8 mouse cellular contexts compared by ENCODE assay signal in genomic region chr13:42051961-42052695, GRCm38 (mm10). TPM values are rescaled to one million over a fixed set of nuclear protein-coding genes. Genes with fewer than 3 reads are reported as not detected.
A peak's percentile ranks its signal among the peaks of the same experiment; 100 is the strongest.
DNase-seq lines count a peak whose midpoint lies in the region; ATAC-seq and TF ChIP-seq lines count a peak whose summit lies in the region.

Hivep1 (plus strand) TSS chr13:42052021.

- 0 out of 2 replicates have a peak, but pooled peaks cover 6% of the 10 kb centered on the region for H3K36me3 ChIP-seq in forebrain, postnatal 0 days (ENCODE audit: insufficient read depth)

- no peaks in the 10 kb centered on the region for H3K27me3 ChIP-seq in forebrain, postnatal 0 days (ENCODE audit: insufficient read depth, low read length)

- H3K27ac ChIP-seq in forebrain, postnatal 0 days (ENCODE audit: low read depth, low read length): peak within 1 kb of the TSS; percentile 93
- peak within 1 kb of the TSS; percentile 92 for H3K27ac ChIP-seq in left cerebral cortex, adult 2 months

- no peaks in the 10 kb centered on the region for H3K9me3 ChIP-seq in forebrain, postnatal 0 days (ENCODE audit: low read length)

- intact Hi-C loops in left cerebral cortex, adult 2 months (cut with DNase I): loop anchor here (1.0 to 10.0 kb wide), 9 partner anchors 51 to 407 kb away; partner anchors contain the start of gene Edn1

- H3K4me3 ChIP-seq in forebrain, postnatal 0 days (ENCODE audit: low read depth, low read length): peak within 1 kb of the TSS; percentile 90
- H3K4me3 ChIP-seq in left cerebral cortex, adult 2 months: peak within 1 kb of the TSS; percentile 92

- TF ChIP-seq CTCF in forebrain, postnatal 0 days (IDR thresholded peaks at IDR 0.05; ENCODE audit: low read depth): no peak; the same call in 1 of the 2 replicates
- peak; percentile 21 for TF ChIP-seq CTCF in left cerebral cortex, adult 2 months (IDR thresholded peaks at IDR 0.05)

- peak within 1 kb of the TSS; percentile 82 for H3K4me2 ChIP-seq in forebrain, postnatal 0 days (ENCODE audit: low read depth)

- WGBS in forebrain, postnatal 0 days: 2% methylated on average over 80 of the region's 100 CpGs

- H3K4me1 ChIP-seq in forebrain, postnatal 0 days (ENCODE audit: insufficient read depth): 0 out of 2 replicates have a peak, but pooled peaks cover 9% of the 10 kb centered on the region

- H3K9ac ChIP-seq in forebrain, postnatal 0 days: peak within 1 kb of the TSS; percentile 89

- ATAC-seq in forebrain, postnatal 0 days: peak; percentile 81

- peak; percentile 65 for DNase-seq in T-cell, adult 2 months (ENCODE audit: low spot score)
- peak; percentile 62 to 74 for DNase-seq in cerebellum, adult 18-20 months
- DNase-seq in forebrain, postnatal 0 days: peak; percentile 83
- no peak for DNase-seq in heart, postnatal 4 days
- DNase-seq in left cerebral cortex, adult 2 months (ENCODE audit: extremely low spot score in 1 of 2, low spot score in 2 of 2): peak; percentile 65 to 68
- DNase-seq in lung, postnatal 4 days: peak; percentile 70 to 76
- DNase-seq in right cerebral cortex, postnatal 10 days (ENCODE audit: low spot score in 2 of 2): peak; percentile 78 to 81
- DNase-seq in yolk sac, embryonic 10.5 days (ENCODE audit: low spot score): no peak

RNA-seq across cellular contexts. Expression of gene Hivep1, which starts in this region (rescaled TPM):
- 19.9 and 26.7 TPM in 2 replicates for total RNA-seq in forebrain, postnatal 0 days (2014; rRNA removed)
- 10.8 and 16.6 TPM in 2 replicates for polyA plus RNA-seq in forebrain, postnatal 0 days (2015; fragmentation: Nextera tagmentation; extraction: Ambion mirVana)
- total RNA-seq in heart, postnatal 4 days (2021): 10 to 100 TPM; 33.1 to 33.5 TPM
- total RNA-seq in left cerebral cortex, adult 2 months (2021): 10 to 100 TPM; 69.7 to 71.7 TPM

Comparison
In these comparisons a context has a peak if more than half of its experiments do, and no peak if none do; other contexts are left out.
1. DNase-seq: peak in T-cell, adult 2 months (single experiment), cerebellum, adult 18-20 months (2 of 2), forebrain, postnatal 0 days (single experiment), left cerebral cortex, adult 2 months (2 of 2), lung, postnatal 4 days (2 of 2) and right cerebral cortex, postnatal 10 days (2 of 2); none in heart, postnatal 4 days (single experiment) and yolk sac, embryonic 10.5 days (single experiment).